Mouse (Mus musculus) ES-E14 (cell line): ENCODE measurements around the gene Lmo1. TPM values are rescaled to one million over a fixed set of nuclear protein-coding genes. Genes with fewer than 3 reads are reported as not detected.

Experiments
- DNase-seq: peaks from one replicate; pipeline ENCODE4 v3.0.0-alpha.2; 2013; ENCODE audit warnings: low read depth, low spot score
- H3K27ac ChIP-seq: 2 replicates; pipeline ENCODE4 v1.5.1; 2012; ENCODE audit warnings: low read depth, mild to moderate bottlenecking, low read length, moderate library complexity, mixed read lengths; ENCODE audit not compliant: poor library complexity, insufficient read depth, severe bottlenecking
- H3K36me3 ChIP-seq: 2 replicates; pipeline ENCODE4 v1.6.1; 2012; ENCODE audit warnings: mild to moderate bottlenecking, low read length, moderate library complexity, mixed read lengths; ENCODE audit not compliant: control insufficient read depth, poor library complexity, insufficient read depth, severe bottlenecking
- H3K4me1 ChIP-seq, 2 experiments: fragments of 150-350 bp in 1 of 2; sonication (generic) in 1 of 2; 2 replicates each; pipeline ENCODE4 v1.6.1; 2012; ENCODE audit warnings: low read length in 2 of 2, mild to moderate bottlenecking in 1 of 2, mixed read lengths in 1 of 2; ENCODE audit not compliant: control insufficient read depth in 2 of 2, insufficient read depth in 2 of 2, poor library complexity in 1 of 2
- H3K4me3 ChIP-seq, 2 experiments: fragments of 150-350 bp in 1 of 2; sonication (generic) in 1 of 2; 2 replicates each; pipeline ENCODE4 v1.5.1; 2012; ENCODE audit warnings: low read length in 2 of 2, low read depth in 1 of 2, mild to moderate bottlenecking in 1 of 2, mixed read lengths in 1 of 2; ENCODE audit not compliant: insufficient read depth in 1 of 2, poor library complexity in 1 of 2, severe bottlenecking in 1 of 2
- H3K9ac ChIP-seq: 2 replicates; pipeline ENCODE4 v1.6.1; 2012; ENCODE audit warnings: low read depth, mild to moderate bottlenecking, low read length, mixed read lengths; ENCODE audit not compliant: poor library complexity, insufficient read depth, severe bottlenecking
- H3K9me3 ChIP-seq: fragments of 150-350 bp; sonication (generic); 2 replicates; pipeline ENCODE4 v1.6.1; 2012; ENCODE audit warnings: low read depth, mild to moderate bottlenecking, low read length; ENCODE audit not compliant: control insufficient read depth, insufficient read depth
- CHD2 ChIP-seq: IDR thresholded peaks from 2 replicates; pipeline ENCODE4 v1.6.1; 2014; ENCODE audit warnings: mild to moderate bottlenecking, low read depth, low read length, inconsistent platforms
- HCFC1 ChIP-seq: IDR thresholded peaks from 2 replicates; pipeline ENCODE4 v1.6.1; 2012; ENCODE audit warnings: low read length, inconsistent platforms, borderline replicate concordance; ENCODE audit not compliant: insufficient read depth
- MAFK ChIP-seq: IDR thresholded peaks from 2 replicates; pipeline ENCODE4 v1.6.1; 2014; ENCODE audit warnings: mild to moderate bottlenecking, low read depth, low read length, inconsistent platforms; ENCODE audit not compliant: insufficient read depth
- ZC3H11A ChIP-seq: IDR thresholded peaks from 2 replicates; pipeline ENCODE4 v1.6.1; 2012; ENCODE audit warnings: low read depth, mild to moderate bottlenecking, inconsistent platforms, low read length, borderline replicate concordance
- ZNF384 ChIP-seq: IDR thresholded peaks from 2 replicates; pipeline ENCODE4 v1.6.1; 2012; ENCODE audit warnings: low read depth, low read length, inconsistent platforms
- in situ Hi-C, 2 experiments: fragments of 600-800 bp; cut with MboI; formaldehyde crosslinking; loops; one replicate each; pipeline ENCODE4 v1.15.1; 2025; ENCODE audit warnings: low sequenced_read_pairs in 2 of 2, inconsistent platforms in 1 of 2; ENCODE audit not compliant: unreplicated experiment in 2 of 2
- total RNA-seq: library from RNA; depleted of rRNA; stranded (reverse); fragments of 300-350 nt; gene quantifications from 2 replicates; pipeline ENCODE4 v1.2.3, GENCODE M21; 2012

The Lmo1 gene
- total RNA-seq, 1 experiment = 1.6 TPM

DNA sequence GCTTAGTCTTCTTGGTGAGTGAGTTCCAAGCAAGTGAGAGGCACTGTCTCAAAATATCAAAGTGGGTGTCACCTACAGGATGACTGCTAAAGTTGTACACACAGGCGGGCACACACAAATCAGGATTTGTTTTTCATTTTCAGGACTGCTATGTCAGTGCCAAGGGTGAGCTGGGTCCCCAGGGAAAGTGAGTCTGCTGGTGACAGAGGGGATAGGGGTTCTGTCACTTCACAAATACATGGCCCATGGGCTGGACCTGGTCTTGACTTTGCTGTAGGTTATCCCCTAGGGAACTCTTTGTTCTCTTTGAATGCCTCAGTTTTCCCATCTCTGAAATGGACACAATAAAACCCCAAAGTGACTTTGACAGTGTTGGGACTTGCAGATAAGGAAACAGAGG is 19.8 kb upstream of the Lmo1 start:
- H3K36me3 ChIP-seq = no peaks in the 10 kb centered on the region
- H3K4me1 ChIP-seq = peaks cover 0 to 9% of the 10 kb centered on the region in 2 experiments; a peak in 1 of 4 replicates
- H3K9me3 ChIP-seq = no peaks in the 10 kb centered on the region
- H3K4me3 ChIP-seq = no peak overlapping the region
- DNase-seq = no peak
- TF ChIP-seq MAFK (no peak), ZNF384 (no peak), HCFC1 (no peak), ZC3H11A (no peak), CHD2 (no peak)
- in situ Hi-C loops = no loop called here
- no peak overlapping the region for H3K27ac ChIP-seq
- no peak overlapping the region for H3K9ac ChIP-seq

DNA sequence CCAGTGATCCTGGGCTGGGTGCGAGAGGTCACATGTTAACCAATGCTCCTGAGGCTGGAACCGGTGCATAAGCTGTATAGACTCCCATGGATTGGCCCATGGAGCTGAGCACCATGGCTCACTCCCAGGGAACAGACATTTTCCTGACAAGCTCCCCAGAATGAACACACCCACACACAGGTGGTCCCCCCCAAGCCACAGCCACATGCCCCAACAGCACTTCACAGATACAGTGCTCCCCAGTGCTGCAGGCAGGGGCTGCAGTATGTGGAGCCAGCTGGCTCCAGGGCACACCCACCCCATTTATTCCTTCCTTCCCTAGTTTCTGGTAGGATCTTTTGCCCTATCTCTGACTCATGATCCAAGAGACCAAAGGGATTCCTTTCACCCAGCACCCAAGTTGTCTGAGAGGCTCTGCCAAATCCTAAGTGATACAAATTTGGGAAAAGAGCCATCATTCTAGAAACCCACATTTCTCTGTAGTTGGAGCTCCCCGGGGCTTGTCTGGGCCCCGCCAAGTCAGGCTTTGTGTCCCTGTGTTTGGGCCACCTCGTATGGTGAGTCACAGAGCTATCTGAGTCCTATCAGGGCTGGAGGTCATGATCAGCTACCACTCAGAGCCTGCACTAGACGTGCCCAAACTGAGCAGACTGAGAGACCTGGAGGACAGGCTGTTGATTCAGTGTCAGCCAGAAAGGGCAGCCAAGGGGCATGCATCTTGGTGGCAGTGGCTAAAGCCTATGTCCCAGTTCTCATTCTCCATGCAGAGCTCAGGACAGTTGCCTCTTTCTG is 12.4 kb upstream of the Lmo1 start:
- Histone ChIP-seq H3K9me3 (no peaks in the 10 kb centered on the region), H3K36me3 (no peaks in the 10 kb centered on the region), H3K4me1 (peaks cover 0 to 15% of the 10 kb centered on the region in 2 experiments; a peak in 1 of 4 replicates), H3K27ac (no peak overlapping the region), H3K9ac (no peak overlapping the region), H3K4me3 (no peak overlapping the region)
- in situ Hi-C loops = no loop called here
- no peak for TF ChIP-seq ZC3H11A
- no peak for TF ChIP-seq CHD2
- no peak for TF ChIP-seq HCFC1
- TF ChIP-seq ZNF384 = no peak
- TF ChIP-seq MAFK = no peak
- no peak for DNase-seq

DNA sequence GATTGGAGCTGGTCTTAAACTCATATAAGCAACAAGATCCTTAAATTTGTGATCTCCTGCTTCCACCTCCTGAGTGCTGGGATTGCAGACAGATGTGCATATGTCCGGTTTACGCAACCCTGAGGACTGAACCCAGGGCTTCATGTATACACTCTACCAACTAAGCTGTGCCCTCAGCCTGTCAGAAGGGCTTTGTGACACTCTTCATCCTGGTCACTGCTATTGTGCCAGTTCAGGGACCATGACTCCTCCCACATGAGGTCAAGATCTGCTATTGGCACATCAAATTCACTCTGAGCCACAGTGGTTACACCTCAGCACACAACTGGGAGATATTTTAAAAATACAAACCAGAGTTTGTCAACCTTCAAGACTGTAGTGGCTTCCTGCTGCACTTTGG is 11.0 kb upstream of the Lmo1 start:
- H3K4me3 ChIP-seq = no peak overlapping the region
- H3K36me3 ChIP-seq = no peaks in the 10 kb centered on the region
- in situ Hi-C loops = no loop called here
- no peak for TF ChIP-seq ZC3H11A
- DNase-seq = no peak
- no peak overlapping the region for H3K9ac ChIP-seq
- H3K9me3 ChIP-seq = no peaks in the 10 kb centered on the region
- peaks cover 0 to 9% of the 10 kb centered on the region in 2 experiments; a peak in 1 of 4 replicates for H3K4me1 ChIP-seq
- no peak overlapping the region for H3K27ac ChIP-seq

DNA sequence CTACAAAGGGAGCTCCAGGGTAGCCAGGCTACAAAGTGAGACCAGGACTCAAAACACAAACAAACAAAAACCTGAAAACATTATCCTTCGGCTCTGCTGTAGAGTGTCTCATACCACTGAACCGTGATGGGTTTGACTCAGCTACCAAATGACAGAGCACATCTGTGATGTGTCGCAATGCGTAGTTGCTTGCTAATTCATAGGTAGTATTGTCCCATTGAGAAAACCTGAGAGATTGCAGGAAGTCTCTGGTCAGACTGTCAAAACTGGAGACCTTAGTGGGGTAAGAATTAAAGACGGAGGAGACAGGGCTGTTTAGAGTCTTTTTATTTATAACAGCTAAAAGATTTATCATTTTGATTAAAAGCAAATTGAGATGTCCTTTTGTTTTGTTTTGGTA is 10.6 kb upstream of the Lmo1 start:
- in situ Hi-C loops = no loop called here
- Histone ChIP-seq H3K9me3 (no peaks in the 10 kb centered on the region), H3K4me1 (peaks cover 0 to 6% of the 10 kb centered on the region in 2 experiments; a peak in 1 of 4 replicates), H3K9ac (no peak overlapping the region), H3K27ac (no peak overlapping the region), H3K36me3 (no peaks in the 10 kb centered on the region), H3K4me3 (no peak overlapping the region)
- TF ChIP-seq HCFC1 (no peak), ZC3H11A (no peak), MAFK (no peak), CHD2 (no peak)
- DNase-seq = no peak

DNA sequence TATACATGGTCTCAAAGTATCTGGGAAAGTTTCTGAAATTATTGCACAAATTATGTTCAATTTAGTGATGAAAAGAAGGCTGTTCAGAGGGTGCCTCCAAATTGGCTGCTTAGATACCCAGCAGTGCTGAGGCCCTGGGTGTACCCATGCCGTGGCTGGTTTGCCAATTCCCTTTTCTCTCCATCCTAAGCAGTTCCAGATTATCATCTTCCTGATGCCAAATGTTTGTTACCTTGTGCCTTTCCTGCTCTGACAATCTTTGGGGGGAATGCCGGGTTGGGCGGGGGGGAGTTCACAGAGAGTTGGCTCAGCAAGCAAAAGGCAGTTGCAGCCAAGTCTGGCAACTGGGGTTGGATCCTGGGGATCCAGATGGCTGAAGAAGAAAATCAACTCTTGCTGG is 1.7 kb upstream of the Lmo1 start:
- in situ Hi-C loops = no loop called here
- Histone ChIP-seq H3K9ac (no peak overlapping the region), H3K4me1 (peaks cover 0 to 4% of the 10 kb centered on the region in 2 experiments; a peak in 1 of 4 replicates), H3K9me3 (no peaks in the 10 kb centered on the region), H3K27ac (no peak overlapping the region), H3K4me3 (no peak overlapping the region), H3K36me3 (no peaks in the 10 kb centered on the region)
- no peak for DNase-seq
- TF ChIP-seq CHD2 (no peak), ZNF384 (no peak), ZC3H11A (no peak), HCFC1 (no peak), MAFK (no peak)
